Mouse (Mus musculus): ENCODE data around the gene Vmn2r20. TPM values are rescaled to one million over a fixed set of nuclear protein-coding genes. Genes with fewer than 3 reads are reported as not detected.
"Not testable (repeated sequence)": the region's sequence is repeated elsewhere in the genome, so short reads cannot be mapped to it uniquely, and the experiment has no call there.

The Vmn2r20 gene
- not detected in 2 replicates for polyA plus RNA-seq (2012; rRNA removed)

DNA sequence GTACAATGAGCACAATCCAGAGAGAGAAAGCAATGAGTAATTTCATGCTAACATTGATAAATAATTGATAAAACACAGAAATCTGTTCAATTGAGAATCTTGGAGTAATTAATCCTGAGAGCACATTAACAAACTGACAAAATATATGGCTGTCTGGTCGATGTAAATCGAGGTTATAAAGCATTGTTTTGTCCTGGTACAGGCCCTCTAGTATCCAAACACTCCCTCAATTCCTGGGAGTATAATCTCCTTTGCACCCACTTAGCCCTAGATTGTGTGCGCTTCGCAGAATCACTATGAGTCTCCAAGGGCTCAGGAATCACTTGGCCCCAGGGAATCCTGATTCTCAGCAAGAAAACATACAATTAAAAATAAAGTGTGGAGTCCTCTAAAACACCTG lies at the start of gene Vmn2r20:
Gene Vmn2r20, minus strand, starts transcription at position 101 of the 400 bp plus-strand sequence.
- not testable (repeated sequence) for DNase-seq (ENCODE audit: low spot score)

DNA sequence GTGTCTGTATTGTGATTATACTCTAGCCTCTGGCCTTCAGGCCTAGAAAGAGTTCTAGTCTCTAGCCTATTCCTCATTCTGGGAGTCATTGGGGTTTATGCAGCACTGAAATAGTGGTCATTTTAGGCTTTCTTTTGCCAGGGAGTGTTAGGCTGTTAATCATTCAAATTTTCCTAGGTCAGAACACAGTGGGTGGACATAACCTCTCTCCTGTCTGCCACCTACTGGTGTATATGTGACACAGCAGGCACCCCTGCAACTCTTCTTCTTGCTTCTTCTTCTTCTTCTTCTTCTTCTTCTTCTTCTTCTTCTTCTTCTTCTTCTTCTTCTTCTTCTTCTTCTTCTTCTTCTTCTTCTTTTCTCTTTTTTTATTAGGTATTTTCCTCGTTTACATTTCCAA lies 6.5 kb upstream of the Vmn2r20 start:
- not testable (repeated sequence) for DNase-seq (ENCODE audit: low spot score)

DNA sequence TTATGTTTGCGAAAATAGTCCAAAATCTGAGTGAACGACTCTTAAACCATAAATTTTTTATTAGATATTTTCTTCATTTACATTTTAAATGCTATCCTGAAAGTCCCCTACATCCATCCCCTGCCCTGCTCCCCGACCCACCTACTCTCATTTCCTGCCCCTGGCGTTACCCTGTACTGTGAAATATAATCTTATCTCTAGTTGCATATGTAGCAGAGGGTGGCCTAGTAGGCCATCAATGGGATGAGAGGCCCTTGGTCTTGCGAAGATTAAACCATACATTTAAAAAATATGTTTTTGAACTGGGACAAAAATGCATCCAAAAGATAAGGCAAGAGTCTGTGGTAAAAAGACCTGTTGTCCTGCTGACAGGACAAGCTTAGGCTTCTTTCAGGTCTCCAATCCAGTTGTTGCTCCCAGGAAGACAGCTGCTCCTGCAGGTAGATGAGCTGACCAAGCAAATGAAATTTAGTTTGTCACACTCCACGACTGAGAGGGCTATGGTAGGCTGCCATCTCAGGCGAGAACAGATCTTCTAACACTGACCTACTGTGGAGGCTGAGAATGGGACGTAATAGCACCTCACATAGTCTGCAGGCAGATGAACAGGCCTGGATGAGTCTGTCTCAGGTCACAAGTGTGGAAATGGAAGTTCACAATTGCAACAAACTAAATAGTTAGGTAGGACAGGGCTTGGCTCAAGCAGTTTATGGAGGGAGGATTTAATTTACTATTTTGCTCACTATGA lies 10.8 kb downstream of the Vmn2r20 start:
- DNase-seq (ENCODE audit: low spot score) = not testable (repeated sequence)

DNA sequence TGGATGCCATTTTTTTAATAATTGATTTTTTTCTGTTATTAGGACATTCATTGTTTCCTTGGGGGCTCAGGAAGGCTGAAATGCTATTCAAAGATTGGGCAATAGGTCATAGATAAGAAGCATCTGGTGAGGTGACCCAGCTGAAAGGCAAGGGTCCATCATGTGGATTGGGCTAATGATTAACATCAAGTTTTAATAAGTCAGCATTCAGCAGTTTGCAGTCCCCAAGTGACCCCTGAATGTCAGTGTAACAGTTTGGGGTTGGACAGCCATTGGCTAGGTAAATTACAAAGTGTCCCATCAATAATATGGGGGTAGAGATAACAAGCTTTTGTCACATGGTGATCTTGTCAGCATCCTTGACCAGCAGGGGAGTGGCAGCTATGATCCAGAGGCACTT lies 29.1 kb downstream of the Vmn2r20 start:
- DNase-seq (ENCODE audit: low spot score) = not testable (repeated sequence)

DNA sequence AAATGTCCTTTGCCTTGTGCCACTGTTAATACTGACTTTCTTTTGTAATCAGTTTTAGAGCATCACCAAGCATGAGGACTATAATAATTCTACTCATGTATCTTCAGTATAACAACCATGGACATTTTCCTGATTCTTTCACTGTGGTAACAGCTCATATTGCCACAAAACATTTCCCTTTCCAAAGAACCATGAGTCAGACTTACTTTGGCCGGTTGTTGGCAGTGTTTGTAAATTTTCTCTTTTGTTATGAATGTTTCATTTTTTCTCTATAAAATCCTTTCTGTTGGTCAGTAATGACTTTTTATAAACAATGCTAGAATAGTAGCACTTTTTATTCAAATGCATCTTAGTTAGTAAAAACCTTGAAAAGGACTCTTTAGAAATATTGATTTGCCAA lies 71.8 kb downstream of the Vmn2r20 start:
- DNase-seq (ENCODE audit: low spot score) = no peak

DNA sequence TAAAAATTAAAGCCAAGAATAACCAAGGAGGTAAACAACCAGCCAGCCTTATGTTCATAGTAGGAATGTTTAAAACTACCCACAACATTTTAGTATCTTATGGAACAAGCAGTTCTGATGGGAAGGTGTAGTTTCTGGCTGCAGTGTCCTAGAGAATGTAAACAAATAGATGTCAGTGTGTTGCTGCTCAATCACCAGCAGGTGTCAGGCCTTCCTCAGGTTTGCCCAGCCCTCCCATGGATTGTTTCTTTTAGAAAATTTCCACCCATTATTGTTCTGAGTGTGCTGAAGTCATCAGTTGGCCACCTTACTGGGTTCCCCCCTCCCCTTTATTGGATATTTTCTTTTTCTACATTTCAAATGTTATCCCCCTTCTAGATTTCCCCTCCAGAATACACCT lies 77.8 kb downstream of the Vmn2r20 start:
- no peak for DNase-seq (ENCODE audit: low spot score)

- DNase-seq (ENCODE audit: low spot score) = no peak
These were observed 85.4 kb downstream of the Vmn2r20 start for GRCm38 (mm10) chr6:123332503-123332902.

Other genes starting within 250 kb of the Vmn2r20 start
- gene Clec4b2, start 245.2 kb downstream of the Vmn2r20 start, polyA plus RNA-seq (2012; rRNA removed) = not detected in 2 replicates
- gene Clec4n, start 188.3 kb downstream of the Vmn2r20 start, polyA plus RNA-seq (2012; rRNA removed) = 3.9 and 5.2 TPM in 2 replicates
- 0.32 and 0.45 TPM in 2 replicates for gene Clec4d, start 156.0 kb downstream of the Vmn2r20 start, polyA plus RNA-seq (2012; rRNA removed)
- gene Clec4e, start 128.2 kb downstream of the Vmn2r20 start, polyA plus RNA-seq (2012; rRNA removed) = 0.07 and 0.18 TPM in 2 replicates
- gene Vmn2r19, start 109.8 kb downstream of the Vmn2r20 start, polyA plus RNA-seq (2012; rRNA removed) = not detected in 2 replicates
- not detected in 2 replicates for gene Vmn2r21, start 115.3 kb upstream of the Vmn2r20 start, polyA plus RNA-seq (2012; rRNA removed)
- gene Vmn2r22, start 232.6 kb upstream of the Vmn2r20 start, polyA plus RNA-seq (2012; rRNA removed) = not detected in 2 replicates